Mouse (Mus musculus): ENCODE measurements around the gene Dera.

Dera gene

DNA sequence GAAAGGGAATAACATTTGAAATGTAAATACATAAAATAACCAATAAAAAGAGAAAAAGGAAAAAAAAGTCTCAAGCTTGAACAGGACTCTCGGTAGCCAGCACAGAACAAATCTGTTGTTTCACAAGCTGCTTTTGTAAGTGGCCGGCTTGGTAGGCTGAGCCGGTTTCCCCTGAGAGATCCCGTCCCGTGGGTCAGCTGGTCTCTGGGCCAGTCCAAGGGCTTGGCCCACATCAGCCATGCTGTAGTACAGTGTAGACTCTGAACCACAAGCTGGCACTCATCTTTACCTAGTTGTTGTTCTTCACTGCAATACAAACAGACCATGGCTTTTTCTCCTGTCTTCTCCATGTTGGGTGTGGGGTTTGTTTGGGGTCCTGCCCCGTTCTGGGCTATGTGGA is 53.0 kb downstream of the Dera start:
- DNase-seq: no peak

DNA sequence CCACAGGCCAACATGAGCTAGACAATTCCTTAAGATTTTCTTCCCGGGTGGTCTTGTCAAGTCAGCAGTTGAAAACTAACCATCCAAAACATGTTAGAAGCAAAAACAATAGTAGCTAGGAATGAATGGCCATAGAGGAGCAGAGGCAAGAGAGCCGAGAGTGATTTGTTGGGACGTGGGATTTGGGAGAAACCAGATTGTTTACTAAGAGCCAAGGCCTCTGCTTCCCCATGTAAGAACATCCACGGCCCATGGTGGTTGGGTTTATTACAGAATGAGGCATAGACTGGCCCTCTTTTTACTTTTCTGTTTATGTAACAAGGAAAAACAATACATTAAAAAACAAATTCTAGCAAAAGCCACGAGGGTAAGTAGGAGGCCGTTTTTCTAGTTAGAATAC is 54.4 kb downstream of the Dera start:
- DNase-seq: no peak

DNA sequence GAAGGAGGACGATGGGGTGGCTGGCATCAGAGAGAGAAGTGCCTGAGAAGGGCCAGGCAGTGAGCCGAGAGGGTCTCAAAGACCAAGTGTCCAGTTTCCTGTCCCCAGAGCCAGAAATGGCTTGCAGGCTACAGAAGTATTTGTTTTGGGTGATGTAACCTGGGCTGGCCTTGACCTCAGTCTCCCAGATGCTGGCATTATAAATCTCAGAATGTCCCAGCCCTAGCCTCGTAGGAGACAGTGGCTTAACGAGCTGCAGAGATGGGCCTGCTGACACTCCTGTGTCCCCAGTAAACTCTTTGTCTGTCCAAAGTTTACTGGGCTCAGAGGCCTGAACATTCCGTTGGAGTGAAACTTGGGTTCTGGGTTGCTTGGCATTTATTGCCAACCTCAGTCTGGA is 55.8 kb downstream of the Dera start:
- DNase-seq: no peak

DNA sequence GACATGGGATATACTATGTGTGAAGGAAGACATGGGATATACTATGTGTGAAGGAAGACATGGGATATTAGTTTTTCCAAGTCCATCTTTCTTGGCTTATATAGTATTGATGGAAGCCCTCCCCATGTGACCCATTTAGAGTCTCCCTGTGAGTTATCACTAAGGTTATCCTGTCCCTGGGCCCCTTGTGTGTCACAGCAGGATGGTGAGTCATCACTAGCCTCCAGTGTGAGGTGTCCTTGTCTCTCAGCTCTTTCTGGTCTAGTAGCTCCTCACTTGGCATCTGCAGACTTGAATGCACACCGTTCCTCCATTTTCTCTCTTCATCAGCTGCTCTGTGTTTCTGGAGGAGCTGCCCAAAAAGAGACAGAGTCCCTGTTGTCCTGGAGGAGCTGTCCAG is 59.7 kb downstream of the Dera start:
- DNase-seq: no peak

DNA sequence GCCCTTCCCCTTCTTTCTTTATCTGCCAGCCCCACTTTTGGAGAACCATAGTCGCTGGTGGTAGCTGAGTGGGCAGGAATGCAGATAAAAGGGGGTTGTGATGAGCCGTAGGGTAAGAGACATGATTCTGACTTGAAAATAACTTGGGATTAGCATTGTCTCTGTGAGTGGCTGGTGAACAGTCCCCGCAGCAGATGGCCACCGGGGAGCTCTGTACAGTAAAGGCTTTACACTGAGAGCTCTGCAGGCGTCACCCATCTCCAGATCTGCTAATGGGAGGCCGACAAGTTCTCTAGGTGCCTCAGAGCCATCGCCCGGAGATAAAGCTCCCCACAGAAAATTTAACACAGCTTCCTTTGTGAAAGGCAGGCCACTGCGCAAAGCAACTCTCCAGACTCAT is 62.2 kb downstream of the Dera start:
- DNase-seq: peak; percentile 26

DNA sequence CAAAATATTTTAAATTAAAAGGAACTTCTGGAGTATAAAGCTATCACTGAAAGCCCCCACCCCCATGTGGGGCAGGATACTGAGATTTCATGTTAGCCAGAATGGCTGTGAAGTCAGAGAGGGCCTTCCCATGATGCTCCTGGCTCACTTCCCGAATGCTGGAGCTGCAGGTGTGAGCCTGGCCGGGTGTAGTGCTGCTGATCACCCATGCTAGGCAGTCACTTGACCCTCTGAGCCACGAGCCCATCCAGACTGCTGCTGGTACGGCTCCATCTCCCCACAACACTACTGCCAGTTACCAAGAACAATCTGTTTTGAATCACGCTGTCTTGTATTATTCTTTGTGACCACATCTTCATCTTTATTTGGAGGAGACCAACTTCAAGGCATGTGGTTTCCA is 68.2 kb downstream of the Dera start:
- no peak for DNase-seq

DNA sequence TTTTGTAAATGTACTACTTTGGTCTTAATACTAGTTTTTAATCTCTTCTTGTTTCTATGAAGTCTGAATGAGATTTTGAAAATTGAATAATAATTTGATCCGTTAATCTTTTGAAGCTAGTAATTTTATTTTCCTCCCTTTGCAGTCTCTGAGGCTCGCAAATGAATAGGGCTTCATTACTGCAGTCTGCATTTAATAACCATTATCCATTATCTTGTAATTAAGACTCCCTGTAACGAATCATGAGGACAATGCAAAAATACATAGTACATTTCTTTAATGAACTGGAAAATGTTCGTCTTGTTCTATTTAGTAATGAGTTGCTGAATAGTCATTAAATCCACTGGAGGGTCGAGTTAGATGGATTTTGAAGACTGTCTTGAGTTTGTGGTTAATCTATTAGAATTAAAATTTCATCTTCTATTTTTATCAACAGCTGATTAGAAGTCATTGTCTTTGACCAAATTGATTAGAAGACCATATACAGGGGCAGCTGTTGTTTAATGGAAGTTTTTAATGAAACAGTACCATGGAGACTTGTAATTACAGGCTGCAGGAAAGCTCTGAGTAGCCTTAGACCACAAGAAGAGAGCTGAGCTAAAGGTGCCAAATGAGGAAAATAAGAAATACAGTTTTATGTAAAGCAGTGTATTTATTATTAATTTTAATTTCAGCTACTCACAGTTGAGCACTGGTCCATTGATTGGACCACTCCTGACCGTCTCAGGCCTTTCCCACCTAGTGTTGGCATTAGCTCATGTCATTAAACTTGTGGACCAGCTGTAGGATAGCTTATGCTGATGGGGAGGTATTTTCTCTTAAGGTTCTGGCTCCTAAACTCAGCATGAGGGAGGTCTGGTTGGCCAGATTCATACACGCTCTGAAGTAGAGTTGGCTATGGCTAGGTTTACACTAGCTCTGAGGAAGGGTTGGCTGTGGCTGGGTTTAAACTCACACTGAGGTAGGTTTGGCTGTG is 70.0 kb downstream of the Dera start:
- DNase-seq: no peak

DNA sequence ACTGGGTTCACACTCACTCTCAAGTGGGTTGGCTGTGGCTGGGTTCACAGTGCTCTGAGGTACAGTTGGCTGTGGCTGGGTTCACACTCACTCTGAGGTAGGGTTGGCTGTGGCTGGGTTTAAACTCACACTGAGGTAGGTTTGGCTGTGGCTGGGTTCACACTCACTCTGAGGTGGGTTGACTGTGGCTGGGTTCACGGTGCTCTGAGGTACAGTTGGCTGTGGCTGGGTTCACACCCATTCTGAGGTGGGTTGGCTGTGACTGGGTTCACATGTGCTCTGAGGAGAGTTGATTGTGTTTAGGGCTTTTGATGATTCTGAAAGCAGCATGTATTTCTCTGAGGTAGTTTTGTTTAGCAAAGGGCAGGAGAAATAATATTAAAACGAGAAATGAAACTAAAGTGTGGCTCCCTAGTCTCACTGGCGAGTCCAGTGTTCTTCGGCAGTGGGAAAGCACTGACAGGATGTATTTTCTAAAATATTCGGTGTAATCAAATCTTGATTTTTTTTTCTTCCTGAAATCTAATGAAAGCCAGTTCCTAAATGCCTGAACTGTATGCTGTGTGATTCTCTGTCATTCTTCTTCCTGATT is 70.8 kb downstream of the Dera start:
- DNase-seq: no peak

DNA sequence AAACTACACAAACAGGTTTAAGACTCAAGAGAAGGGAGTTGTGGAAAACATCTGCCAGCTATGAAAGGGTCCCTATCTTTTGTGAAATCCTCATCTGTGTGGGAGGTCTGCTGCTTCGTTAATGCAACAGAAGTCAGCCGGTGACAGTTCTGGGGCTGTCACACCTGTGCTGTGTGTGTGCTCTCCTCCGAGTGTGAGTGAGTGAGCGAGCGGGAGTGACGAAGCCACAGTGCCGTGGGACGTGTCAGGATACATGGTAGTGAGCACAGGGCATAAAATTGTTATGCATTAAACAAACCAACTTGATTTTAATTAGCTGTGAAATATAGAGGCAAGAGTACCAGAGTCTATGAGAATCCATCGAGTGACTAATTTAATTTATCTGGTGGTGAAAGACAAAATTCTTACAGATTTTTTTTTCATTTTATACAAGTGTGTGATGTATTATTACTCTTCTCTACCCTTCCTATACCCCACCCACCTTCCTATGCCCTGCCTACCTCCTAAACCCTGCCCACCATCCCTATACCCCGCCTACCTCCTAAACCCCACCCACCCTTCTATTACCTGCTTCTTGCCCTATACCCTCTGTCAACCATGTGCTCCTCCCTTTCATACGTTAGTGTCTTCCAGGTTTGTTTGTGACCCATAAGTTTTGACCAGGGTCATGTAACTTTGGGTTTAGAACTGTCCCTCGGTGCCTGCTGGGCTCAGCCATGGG is 74.9 kb downstream of the Dera start:
- DNase-seq: no peak

DNA sequence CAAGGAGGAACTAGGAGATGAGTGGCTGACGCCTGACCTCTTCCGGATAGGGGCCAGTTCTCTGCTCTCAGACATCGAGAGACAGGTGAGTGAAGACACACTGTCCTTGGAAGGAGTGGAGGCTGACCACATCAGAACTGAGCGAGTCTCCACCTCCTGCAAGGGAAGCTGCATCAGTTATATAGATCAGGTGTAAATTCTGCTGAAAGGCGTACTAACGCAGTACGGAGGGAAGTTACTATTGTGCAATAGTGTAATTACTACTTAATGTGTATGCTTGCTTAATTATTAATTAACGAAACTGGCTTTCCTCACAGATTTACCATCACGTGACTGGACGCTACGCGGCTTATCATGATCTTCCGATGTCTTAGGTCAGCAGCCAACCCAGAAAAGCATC is 82.5 kb downstream of the Dera start:
- no peak for DNase-seq

DNA sequence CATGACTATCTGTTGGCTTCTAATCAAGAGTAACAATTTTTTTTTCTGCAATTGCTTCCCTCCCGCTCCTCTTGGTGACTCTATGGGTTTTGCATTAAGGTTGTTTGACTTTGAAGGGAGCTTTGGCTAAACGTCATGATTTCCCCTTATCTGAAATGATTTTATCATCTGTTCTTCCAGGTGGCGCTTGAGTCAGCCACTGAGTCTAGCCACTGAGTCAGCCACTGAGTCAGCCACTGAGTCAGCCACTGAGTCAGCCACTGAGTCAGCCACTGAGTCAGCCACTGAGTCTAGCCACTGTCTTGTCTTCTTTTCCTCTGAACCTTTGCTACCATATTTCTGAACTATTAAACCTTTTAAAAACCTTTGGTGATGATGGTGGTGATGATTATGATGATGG is 89.0 kb downstream of the Dera start:
- peak; percentile 16 for DNase-seq

DNA sequence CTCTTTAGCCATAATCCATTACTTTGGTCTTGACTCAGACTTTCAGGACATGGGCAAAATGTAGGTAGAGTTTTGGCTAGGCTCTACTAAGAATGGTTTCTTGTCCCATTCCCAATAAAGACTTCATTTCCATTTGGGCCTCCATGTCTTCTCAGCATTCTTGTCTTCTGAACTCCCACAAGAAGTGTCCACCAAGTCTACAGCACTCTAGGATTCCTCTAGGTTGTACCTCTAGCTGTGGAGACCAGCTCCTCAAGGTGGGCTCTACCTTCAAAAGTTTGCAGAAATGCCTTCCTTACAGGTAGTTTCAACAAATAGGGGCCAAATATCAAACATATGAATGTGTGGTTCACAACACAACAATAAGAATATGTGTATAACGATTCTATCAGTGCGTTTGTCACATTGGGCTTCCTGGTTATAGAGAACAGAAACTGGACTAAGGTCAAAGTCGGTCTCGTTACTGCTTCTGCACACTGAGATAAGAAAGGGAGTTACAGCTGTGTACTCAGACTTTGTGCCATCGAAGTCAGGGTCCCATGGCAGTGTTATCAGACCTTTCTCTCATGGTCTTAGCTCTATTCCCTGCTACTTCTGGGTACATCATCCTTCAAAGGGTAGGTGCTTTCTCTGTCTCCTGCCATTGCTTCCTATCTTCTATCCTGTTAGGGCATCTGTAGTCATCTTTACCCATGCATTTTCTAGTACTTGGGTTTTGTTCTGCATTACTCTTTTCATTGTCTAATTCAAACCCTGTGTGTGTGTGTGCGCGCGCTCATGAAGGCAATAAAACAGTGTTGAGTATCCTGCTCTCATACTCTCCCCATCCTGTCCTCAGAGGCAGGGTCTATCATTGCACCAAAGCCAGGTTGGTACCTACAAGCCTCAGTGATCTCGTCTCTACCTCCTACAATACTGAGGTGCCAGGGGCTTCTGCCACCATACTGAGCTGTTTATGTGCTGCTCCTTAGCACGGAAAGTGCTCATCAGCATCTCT is 103.2 kb downstream of the Dera start:
- DNase-seq: no peak

DNA sequence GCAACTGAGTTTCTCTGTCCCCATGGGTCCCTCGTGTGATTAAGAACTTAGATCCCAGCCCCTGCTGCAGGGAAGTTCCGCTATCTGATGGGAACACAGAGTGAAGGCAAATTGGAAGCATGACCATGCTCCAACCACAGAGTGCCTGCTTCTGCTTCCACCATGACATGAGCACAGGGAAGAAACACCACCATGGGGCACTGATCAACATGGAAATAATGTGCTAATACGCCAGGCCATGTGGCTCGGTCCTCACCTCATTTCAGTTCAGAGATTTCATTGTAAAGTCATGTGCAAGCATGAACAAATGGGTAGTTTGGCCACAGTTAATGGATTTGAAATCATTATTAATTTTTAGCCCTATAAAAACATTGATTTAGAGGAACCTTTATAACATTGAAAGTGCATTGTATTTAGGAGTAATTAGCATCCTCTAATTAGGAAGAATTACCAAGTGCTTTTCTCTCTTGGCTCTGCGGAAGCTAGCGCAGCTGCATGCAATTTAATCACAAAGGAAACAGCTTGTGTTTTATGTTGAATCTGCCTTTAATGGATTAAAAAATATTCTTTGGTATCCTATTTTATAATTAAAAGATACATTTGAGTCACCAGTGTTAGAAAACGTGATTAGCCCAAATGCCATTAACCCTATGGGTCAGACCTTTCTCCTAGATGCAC is 115.7 kb downstream of the Dera start:
- DNase-seq: peak; percentile 30

DNA sequence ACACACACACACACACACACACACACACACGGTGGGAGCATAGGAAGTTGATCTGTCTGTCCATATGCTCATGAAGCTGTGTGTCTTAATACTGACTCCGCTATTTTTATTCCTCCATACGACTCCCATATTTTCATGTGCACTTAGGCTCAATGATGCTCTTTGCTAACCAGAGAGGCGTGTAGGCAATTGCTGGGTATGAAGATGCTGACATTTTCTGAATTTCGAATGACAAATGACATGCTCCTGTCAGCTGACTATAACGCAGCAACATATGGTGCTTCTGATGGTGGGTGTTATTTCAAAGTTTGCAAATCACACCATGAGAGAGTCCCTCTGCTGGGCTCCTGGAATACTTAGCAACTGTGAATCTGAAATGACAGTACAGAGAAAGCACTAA is 116.3 kb downstream of the Dera start:
- DNase-seq: peak; percentile 80

DNA sequence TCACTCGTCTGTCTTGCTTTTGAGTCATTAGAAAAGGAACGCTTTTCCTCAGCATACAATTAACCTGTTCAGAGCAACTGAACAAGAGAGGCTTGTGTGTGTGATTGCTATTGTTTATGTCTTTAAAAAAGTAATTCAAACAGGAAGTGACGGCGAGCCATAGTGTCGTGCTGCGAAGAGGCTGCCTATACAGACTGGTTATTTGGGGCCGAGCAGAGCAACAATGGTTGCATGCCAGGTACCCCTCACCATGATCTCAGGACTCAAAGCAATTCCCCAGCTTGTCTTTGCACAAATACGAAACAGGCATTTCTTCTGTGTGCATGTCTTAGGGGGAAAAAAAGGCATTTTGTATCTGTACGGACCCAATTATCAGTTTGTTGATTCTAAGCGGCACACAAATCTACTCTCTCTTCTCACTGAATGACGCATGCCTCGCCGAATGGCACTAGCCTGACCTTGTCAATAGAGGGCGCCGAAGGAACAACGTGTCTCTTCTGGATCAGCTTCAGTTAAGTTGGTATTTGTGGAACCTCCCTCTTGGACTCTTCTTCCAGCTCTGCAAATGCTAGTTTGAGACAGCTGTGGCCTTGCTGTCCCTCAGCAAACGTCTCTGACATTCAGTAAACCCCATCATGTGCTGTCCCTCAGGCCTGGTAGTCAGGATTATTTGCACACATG is 117.8 kb downstream of the Dera start:
- peak; percentile 67 for DNase-seq

DNA sequence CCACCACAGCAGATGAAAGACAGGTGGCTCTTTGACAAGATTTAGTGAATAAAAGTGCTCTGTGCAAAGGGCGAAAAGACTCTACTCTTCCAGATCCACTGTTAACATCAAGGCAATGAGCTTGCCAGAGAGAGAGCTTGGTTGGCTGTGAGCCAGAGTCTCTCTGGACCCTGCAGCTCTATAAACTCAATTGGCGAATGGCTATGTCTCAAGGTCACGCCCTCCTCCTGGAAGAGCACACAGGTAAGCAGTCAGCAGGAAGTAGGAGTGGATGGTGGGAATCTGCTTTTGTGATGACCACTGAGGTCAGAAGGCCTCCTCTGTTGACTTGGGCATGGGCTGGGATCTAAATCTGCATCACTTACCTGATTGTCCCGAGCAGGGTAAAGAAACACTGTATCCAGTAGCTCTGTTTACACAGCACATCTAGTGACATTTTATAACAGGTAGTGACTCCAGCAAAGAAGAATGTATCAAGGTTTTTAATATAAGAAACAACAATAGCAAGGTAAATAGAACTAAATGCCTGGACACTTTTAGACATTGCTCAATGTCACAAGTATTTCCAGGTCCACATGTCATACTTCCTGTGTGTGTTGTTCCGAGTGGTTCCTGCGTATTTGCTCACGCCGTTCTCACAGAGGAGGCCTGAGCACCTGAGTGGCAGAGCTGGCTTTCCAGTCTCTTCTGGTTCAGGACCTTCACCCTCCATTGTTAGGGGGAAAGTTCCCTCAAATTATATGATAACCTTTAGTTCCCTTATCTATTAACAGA is 120.3 kb downstream of the Dera start:
- DNase-seq: no peak

DNA sequence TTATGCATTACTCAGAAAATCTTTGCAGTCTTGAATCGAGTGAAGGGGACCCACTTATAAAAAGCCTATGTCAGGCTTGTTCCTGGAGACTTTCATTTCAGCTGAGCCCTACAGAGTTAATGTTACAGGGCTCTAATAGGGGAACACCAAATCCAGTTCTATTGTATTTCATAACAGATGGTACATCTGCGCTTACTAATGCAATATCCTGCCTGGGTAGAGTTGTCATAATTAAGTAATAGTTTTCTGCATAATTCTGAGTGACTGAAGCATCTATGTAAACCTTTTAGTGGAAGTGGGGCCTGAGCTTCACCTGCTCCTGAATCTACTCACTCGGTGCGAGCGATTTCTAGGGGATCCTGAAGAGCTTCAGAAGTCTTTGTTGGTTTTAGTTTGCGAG is 131.3 kb downstream of the Dera start:
- DNase-seq: no peak

DNA sequence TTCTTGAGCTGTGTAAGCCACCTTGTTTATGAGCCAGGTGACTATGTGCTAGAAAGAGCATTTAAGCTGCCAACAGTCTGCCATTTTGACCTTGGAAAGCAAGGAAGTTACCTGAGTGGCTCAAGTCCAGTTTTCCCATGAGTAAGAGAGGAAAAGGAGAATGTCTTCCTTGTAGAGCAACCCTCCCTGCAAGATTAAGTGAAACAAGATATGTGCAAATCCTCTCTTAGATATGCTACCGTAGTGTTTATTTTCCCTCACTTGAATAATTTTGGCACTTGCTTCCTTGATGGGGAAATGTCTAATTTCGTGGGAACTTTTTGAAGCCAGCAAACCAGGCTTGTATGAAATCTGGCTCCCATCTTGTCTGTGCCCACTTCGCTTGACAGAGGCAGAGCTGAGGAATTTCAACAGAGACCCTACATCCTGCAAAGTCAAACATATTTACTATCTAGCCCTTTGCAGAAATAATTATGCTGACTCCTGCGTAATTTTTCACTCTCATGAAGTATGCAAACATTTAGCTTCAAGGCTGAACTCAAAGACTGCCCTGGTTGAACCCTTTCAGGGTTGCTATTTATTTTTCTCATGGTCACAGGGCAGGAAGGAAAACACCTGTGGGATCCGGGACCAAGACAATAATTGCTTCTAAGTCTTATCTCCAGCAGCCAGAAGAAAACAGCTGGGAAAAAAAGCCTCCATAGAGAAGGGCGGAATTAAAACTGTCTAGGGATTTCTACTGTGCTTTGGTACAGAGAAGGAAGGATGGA is 132.0 kb downstream of the Dera start:
- no peak for DNase-seq

DNA sequence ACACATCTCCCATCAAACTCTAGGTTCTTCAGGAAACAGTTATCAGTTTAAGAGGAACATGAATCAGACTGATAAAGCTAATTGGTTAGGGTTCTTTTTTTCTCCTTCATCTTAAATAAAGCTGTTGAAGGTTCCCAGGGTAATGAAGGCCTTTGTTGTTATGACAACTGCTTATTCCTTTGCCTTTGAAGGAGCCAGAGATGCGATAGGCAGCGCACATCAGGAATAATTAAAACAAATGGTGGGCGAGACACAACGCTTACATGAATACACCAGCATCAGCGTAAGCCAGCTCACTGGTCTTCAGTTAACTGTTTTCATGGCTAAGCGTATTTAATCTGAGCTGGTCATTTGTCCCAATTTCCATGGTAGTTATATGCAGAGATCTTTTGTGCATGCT is 132.9 kb downstream of the Dera start:
- DNase-seq: no peak

DNA sequence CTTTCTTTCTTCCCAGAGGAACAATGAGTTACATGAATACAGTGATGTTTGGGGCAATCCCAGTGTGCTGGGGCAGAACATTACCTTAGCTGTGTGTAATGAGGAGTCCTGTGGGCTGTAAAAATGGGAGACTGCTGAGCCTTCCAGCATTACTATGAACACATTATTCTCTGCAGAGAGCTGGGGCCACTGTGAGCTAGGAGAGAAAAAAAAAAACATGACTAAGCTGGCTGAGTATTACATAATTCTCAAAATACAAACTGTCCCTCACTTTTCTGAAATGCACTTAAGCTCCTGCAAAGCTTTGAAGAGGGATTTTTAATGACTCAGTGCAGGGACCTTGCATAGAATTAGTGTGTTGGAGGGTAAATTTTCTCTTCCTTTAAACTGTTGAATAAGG is 143.3 kb downstream of the Dera start:
- no peak for DNase-seq
